Mouse (Mus musculus) CD4-positive, CD25-positive, alpha-beta regulatory T cell, adult 4 months (primary cell): ENCODE results near the gene Chek1. TPM values are rescaled to one million over a fixed set of nuclear protein-coding genes. Genes with fewer than 3 reads are reported as not detected.

Source experiments
- ATAC-seq: one replicate; pipeline ENCODE4 v1.8.0; 2017
- polyA plus RNA-seq, 2 experiments: library from polyadenylated mRNA; unstranded; fragments of 100-300 nt; shearing (Covaris generic); gene quantifications; one replicate each; pipeline ENCODE4 v1.2.1; 2017

Chek1 gene
- 1 to 10 TPM; 6.1 to 7.0 TPM for polyA plus RNA-seq

GRCm38 (mm10) chr9:36727034-36727755 lies at the start of gene Chek1:
Chek1 (minus strand) TSS chr9:36727065.
- peak; percentile 18 for ATAC-seq

GRCm38 (mm10) chr9:36769048-36769413 lies 42.2 kb upstream of the Chek1 start:
- no peak for ATAC-seq

GRCm38 (mm10) chr9:36768156-36769047 lies 41.5 kb upstream of the Chek1 start:
- peak; percentile 9 for ATAC-seq

DNA sequence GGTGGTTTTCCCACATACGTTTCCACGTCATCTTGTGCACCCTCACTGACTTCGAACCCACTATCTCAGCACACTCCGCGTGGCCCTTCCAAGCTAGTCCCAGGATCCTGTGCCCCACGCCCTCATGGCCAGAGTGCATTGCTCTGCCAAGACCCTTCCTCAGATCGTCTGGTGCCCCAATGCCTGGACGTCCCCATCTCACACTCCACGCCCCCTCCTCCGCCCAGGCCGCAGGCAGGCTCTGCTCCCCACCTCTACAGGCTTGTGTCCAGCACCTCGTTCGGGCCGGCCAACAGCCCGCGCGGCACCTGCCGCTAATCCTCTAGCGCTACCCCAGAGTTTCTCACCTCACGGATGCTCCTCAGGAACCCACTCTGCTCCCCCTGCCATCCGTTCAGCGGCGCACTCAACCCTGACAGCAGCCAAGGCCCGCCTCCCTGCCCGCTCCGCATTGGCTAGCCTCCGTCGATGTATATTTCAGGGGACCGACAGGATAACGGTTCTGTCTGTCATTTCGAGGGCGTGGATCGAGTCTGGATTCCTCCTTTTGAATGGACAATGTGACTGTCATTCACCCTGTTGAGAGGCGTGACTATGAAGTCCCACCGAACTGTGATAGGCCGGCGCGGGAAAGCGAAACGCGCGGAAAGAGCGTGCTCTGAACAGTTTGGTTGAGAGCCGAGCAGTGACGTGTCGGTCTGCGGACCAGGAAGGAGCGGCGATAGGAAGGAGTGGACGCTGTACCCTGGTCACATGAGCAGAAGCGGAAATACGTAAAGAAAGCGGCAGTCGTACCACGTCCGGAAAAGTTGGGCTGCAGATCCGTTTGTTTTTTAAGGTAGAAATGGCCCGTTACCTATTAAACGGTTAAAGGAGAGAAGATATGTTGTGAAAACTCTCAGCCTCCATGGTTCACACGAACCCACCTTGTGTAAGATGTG lies 40.6 kb upstream of the Chek1 start, which contains the start of gene Stt3a:
Gene Stt3a (minus strand): TSS at position 477 of the 941 bp plus-strand sequence.
- peak; percentile 93 for ATAC-seq

- no peak for ATAC-seq
Measured at GRCm38 (mm10) chr9:36764378-36764777, 37.5 kb upstream of the Chek1 start.

GRCm38 (mm10) chr9:36726131-36727033 lies 483 bp downstream of the Chek1 start:
- ATAC-seq, result peak; percentile 83

DNA sequence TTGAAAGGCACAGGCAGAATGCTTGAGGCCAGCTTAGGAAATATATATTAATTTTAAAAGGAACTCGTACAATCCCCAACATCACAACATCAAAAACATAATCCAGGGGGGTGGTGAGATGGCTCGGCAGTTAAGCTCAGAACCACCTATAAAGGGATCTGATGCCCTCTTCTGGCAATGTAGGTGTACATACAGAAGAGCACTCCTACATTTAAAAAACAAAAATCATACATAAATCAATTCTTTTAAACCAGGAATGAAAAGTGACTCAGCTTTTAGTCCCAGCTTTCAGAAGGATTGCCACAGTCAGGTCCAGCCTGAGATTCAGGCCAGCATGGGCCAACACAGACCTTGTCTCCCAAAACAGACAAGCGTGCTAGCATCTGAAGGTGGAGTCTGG lies 10.2 kb downstream of the Chek1 start:
- ATAC-seq, result no peak

DNA sequence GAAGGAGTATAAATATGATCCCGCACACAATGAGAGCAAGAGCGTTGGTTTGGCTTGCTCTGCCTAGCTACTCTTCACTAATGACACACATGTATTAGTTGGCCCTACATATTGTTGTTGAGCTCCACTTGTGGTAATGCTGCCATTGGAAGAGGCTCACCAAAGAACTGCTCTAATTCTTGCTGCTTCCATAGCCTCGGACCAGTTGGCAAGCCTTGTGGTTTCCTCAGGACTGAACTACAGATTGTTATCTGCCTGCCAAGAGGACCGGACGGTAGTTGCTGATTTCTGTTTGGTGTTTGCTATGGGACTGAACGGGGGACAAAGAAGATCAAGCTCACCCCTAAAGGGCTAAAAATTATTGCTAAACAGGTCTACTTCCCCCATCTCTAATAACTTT lies 19.6 kb downstream of the Chek1 start:
- ATAC-seq, result no peak

GRCm38 (mm10) chr9:36705923-36706322 lies 20.9 kb downstream of the Chek1 start:
- ATAC-seq, result no peak

DNA sequence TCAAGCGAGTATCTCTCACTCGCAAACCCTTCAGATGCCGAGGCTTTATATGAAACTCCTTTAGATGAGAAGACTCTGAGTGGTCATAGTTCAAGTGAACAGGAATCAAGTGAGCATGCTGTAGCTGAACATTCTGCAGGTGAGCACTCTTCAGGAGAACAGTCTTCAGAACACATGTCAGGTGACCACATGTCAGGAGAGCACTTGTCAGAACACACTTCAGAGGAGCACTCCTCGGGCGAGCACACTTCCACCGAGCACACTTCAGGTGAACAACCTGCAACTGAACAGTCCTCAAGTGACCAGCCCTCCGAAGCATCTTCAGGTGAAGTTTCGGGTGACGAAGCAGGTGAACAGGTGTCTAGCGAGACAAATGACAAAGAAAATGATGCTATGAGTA lies 32.6 kb downstream of the Chek1 start:
- ATAC-seq, result no peak

- no peak for ATAC-seq
Measured at GRCm38 (mm10) chr9:36692920-36693319, 33.9 kb downstream of the Chek1 start, which contains the start of gene Acrv1. Acrv1 (plus strand) TSS chr9:36693220.

- no peak for ATAC-seq
Measured at GRCm38 (mm10) chr9:36687329-36687728, 39.5 kb downstream of the Chek1 start.

DNA sequence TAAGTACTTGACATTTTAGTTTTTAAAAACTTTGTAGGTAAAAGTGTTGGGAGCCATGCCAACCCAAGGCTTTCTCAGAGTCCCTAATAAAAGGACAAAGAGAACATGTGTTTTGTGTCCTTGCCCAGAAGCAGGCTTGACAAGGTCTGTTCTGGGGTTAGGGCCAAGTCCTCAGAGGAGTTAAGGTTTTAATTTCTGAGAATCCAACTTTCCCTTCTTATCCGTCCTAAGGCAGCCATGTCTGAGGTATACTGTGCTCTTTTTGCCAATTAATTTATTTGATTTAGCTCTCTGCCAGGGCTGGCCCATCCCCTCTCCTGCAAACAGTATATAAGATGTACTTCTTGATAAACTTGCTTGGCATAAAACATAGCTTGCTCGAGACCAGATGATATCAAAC lies 45.4 kb downstream of the Chek1 start:
- ATAC-seq, result no peak

Other genes starting within 250 kb of the Chek1 start
- gene Gm5615, start 185.1 kb downstream of the Chek1 start, polyA plus RNA-seq, result not detected
- not detected for gene Gm17689, start 144.4 kb downstream of the Chek1 start, polyA plus RNA-seq
- not detected for gene A630095E13Rik, start 83.7 kb downstream of the Chek1 start, polyA plus RNA-seq
- gene Acrv1, start 33.8 kb downstream of the Chek1 start, polyA plus RNA-seq, result not detected
- gene Stt3a, start 40.6 kb upstream of the Chek1 start, polyA plus RNA-seq, result 100 to 1,000 TPM; 223 to 232 TPM
- 10 to 100 TPM; 12.9 to 13.7 TPM for gene Ei24, start 70.3 kb upstream of the Chek1 start, polyA plus RNA-seq
- gene Fez1, start 94.8 kb upstream of the Chek1 start, polyA plus RNA-seq, result 1 to 10 TPM in 1 of 2 experiments, not detected in 1; 1.6 TPM